Mouse (Mus musculus): ENCODE data around the gene Grap. TPM values are rescaled to one million over a fixed set of nuclear protein-coding genes. Genes with fewer than 3 reads are reported as not detected.

Grap gene
- polyA plus RNA-seq, 1 experiment from 2014 or later, result 13.0 TPM

DNA sequence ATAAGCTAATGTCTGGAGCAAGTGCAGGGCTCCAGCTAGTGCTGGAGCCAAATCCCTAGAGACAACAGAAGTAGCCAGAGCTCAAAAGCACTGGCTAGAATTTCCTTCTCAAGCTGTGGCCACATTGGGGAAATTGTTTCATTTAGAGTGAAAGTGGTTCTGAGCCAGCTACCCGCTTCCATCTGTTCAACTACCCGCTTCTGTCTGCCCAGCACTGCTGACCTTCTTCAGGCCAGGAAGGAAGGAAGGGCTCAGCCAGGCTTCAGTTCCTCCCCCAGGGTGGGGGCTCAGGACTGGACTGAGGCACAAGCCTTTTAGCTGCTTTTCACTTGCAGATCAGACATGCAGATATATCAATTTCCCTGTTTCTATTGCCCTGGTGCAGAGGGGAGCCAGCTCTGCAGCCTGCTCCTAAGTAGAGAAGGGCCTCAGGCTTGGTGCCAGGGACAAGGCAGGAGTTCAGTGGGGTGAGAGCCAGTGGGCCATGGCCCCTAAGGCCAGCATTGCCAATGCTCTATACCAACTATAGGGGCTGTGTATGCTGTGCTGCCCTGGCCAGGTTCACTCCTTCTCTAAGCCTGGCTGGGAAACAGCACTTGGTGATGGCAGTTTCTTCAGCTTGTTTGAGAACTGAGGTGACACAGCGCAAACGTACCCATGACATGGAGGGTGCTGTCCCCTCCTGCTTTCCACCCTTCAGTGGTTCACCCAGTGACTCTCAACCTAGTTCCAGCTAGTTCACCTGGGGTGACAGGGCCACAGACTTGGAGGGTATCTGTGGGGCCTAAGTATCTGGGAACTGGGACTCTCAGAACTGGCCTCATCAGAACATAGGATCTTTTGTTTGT, 6.2 kb downstream of the Grap start:
- no peak for ATAC-seq (ENCODE audit: insufficient number of reproducible peaks, low FRiP score, low TSS enrichment, low read depth)
- Histone ChIP-seq H3K4me1 (peaks cover 3% of the 10 kb centered on the region; the same call in 1 of the 2 replicates), H3K9ac (no peak overlapping the region), H3K27ac (replicated peaks) (no peak overlapping the region; the same call in 1 of the 2 replicates), H3K4me3 (replicated peaks) (no peak overlapping the region), H3K9me3 (replicated peaks) (no peaks in the 10 kb centered on the region), H3K4me2 (replicated peaks) (no peak overlapping the region), H3K27me3 (no peaks in the 10 kb centered on the region), H3K36me3 (no peaks in the 10 kb centered on the region)
- 58% methylated on average over 4 of the region's 4 CpGs for WGBS

DNA sequence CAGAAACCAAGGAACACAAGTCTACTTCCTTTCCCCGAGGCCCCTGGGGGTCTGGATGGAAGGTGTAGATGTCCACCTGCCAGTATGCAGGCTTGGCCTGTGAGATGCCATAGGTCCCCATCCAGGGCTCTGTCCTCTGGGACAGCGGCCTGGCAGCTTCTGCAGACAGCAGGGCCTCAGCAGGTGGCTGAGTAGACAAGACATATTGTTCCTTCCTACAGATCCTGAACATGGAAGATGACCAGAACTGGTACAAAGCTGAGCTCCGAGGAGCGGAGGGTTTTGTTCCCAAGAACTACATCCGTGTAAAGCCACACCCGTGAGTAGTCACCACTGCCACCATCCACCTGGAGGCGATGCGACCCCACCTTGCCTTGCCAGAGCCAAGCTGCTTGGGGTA, 6.9 kb downstream of the Grap start:
- no peak overlapping the region for H3K4me3 ChIP-seq (replicated peaks)
- no peaks in the 10 kb centered on the region for H3K36me3 ChIP-seq
- H3K9ac ChIP-seq, result no peak overlapping the region
- no peak for ATAC-seq (ENCODE audit: insufficient number of reproducible peaks, low FRiP score, low TSS enrichment, low read depth)
- 85% methylated on average over 8 of the region's 8 CpGs for WGBS
- H3K27ac ChIP-seq (replicated peaks), result no peak overlapping the region
- H3K4me1 ChIP-seq, result peaks cover 3% of the 10 kb centered on the region; the same call in 1 of the 2 replicates
- H3K4me2 ChIP-seq (replicated peaks), result no peak overlapping the region
- H3K27me3 ChIP-seq, result no peaks in the 10 kb centered on the region
- H3K9me3 ChIP-seq (replicated peaks), result no peaks in the 10 kb centered on the region

DNA sequence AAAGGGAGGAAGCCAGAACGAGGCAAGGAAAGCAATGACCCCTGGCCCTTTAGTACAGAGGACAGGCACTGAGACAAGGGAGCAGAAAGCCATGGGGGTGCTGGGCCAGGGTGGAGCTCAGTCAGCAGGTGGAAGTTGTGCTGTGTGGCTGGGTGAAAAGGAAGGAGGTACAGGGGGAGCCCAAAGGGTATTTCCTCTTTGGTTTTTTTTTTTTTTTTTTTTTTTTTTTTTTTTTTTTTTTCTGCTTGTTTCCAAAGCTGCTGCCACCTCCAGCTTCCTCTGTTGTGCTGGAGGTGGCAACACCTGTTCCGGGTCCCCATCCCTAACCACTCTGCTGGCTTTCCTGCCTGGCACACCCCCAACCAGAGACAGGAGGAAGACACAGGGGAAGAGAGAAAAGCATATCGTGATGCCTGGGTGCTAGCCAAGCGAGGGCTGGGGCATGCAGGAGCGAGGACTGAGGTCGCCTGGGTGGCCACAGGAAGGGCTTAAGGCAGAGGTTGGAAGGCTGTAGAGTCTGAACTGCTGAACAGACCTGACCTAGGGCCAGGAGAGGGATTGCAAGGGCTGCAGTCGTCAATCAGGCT, 7.8 kb downstream of the Grap start:
- H3K27me3 ChIP-seq, result no peaks in the 10 kb centered on the region
- no peaks in the 10 kb centered on the region for H3K36me3 ChIP-seq
- ATAC-seq (ENCODE audit: insufficient number of reproducible peaks, low FRiP score, low TSS enrichment, low read depth), result no peak
- H3K4me1 ChIP-seq, result peaks cover 3% of the 10 kb centered on the region; the same call in 1 of the 2 replicates
- H3K9me3 ChIP-seq (replicated peaks), result no peaks in the 10 kb centered on the region
- H3K4me2 ChIP-seq (replicated peaks), result no peak overlapping the region
- H3K9ac ChIP-seq, result no peak overlapping the region
- H3K4me3 ChIP-seq (replicated peaks), result no peak overlapping the region
- WGBS, result 74% methylated on average over 7 of the region's 7 CpGs
- H3K27ac ChIP-seq (replicated peaks), result no peak overlapping the region

DNA sequence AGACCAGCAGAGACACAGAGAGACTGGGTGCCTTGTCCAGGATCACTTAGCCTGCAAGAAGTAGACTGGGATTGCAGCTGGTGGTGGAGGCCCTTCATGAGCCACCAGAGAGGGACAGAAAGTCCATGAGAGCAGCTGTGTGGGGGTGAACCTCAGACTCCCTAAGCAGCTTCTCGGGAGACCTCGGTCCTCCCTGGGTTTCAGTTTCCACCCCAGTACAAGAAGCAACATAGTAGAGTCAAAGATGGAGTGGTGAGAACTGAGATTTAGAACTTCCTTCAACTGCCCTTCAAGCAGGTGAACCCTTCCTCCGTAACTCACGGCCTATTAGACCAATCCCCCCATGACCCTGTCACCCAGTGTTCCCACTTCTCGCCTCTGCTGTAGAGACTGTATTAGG, 9.1 kb downstream of the Grap start:
- Histone ChIP-seq H3K36me3 (no peaks in the 10 kb centered on the region), H3K4me1 (peaks cover 8% of the 10 kb centered on the region; the same call in 1 of the 2 replicates), H3K27ac (replicated peaks) (no peak overlapping the region), H3K9me3 (replicated peaks) (no peaks in the 10 kb centered on the region), H3K4me2 (replicated peaks) (no peak overlapping the region), H3K9ac (no peak overlapping the region), H3K27me3 (no peaks in the 10 kb centered on the region), H3K4me3 (replicated peaks) (no peak overlapping the region)
- WGBS, result 90% methylated on average over 5 of the region's 5 CpGs
- no peak for ATAC-seq (ENCODE audit: insufficient number of reproducible peaks, low FRiP score, low TSS enrichment, low read depth)

DNA sequence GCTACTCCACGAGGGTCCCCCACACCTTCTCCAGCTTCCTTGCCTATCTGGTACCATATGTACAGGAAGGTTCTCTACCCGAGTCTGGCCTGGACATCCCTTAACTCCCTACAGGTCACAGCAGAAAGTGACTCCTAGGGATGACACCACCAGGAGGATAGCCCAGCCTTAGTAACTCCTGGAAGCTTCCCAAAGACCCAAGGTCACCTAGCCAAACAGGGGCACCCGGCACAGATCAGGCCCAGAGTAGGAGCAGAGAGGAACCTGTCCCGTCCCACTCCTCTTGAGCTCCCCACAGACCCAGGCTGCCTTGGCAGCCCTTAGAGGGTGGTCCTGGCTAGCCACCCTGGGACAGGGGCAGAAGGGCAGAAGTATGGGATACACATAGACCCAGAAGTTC, 12.3 kb downstream of the Grap start:
- Histone ChIP-seq H3K9me3 (replicated peaks) (no peaks in the 10 kb centered on the region), H3K27ac (replicated peaks) (no peak overlapping the region), H3K4me1 (peaks cover 10% of the 10 kb centered on the region; the same call in 1 of the 2 replicates), H3K4me3 (replicated peaks) (no peak overlapping the region), H3K36me3 (no peaks in the 10 kb centered on the region), H3K4me2 (replicated peaks) (no peak overlapping the region), H3K9ac (no peak overlapping the region), H3K27me3 (no peaks in the 10 kb centered on the region)
- no peak for ATAC-seq (ENCODE audit: insufficient number of reproducible peaks, low FRiP score, low TSS enrichment, low read depth)
- 81% methylated on average over 4 of the region's 4 CpGs for WGBS

DNA sequence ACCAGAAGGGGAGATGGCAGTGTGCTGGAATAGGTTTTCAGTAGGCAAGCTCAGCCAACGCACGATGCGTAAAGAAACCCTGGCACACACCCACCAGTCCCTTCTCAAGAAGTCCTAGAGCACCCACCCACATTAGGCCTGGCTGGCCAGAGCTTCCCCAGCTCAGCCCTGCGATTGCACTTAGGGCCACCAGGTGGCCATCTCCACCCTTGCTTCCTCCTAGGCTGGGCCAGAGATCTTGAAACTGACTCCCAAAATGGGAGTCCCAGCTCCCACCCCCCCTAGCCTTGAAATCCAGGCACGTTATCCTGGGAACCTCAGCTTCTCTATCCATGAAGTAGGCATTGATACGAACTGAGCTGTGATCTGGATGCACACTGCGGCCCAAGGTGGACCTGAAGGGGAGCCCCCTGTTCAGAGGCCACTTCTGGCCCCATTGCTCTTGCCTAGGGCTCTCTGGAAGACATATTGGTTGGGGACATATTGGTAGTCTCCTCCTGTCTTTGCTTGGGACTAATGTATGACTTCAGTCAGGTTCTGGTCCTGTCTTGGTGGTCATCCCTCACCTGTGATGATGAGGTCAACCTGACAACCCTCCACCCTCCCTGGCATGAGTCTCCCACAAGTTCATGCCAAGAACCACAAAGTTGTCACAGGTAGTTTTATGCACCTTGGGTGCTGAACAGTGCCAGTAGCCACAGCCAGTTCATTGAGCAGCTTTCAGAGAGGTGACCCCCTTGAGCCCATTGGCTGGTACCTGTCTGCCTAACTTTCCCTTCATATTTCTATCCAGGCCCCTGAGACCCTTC, 13.1 kb downstream of the Grap start:
- no peak overlapping the region for H3K9ac ChIP-seq
- no peaks in the 10 kb centered on the region for H3K27me3 ChIP-seq
- peaks cover 10% of the 10 kb centered on the region; the same call in 1 of the 2 replicates for H3K4me1 ChIP-seq
- H3K27ac ChIP-seq (replicated peaks), result no peak overlapping the region
- no peaks in the 10 kb centered on the region for H3K9me3 ChIP-seq (replicated peaks)
- no peak overlapping the region for H3K4me3 ChIP-seq (replicated peaks)
- H3K4me2 ChIP-seq (replicated peaks), result no peak overlapping the region
- WGBS, result 45% methylated on average over 7 of the region's 7 CpGs
- no peaks in the 10 kb centered on the region for H3K36me3 ChIP-seq
- no peak for ATAC-seq (ENCODE audit: insufficient number of reproducible peaks, low FRiP score, low TSS enrichment, low read depth)

DNA sequence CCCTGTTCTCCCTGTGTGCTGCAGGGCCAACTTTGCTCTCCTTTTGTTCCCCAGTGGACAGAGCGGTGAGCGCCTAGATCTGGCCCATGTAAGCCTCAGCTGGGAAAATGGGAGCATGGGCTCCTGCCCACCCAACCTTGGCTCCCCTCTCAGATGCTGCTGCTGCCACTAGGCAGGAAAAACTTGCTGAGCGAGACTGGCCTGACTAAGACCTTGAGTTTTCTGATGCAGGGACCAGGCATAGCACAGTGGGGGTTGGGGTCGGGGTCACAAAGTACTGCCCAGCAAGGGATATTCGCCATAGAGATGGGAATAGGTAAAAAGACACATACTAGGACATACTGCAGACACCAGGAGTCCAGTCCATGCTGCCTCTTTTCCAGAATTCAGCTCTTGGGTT, 14.2 kb downstream of the Grap start:
- no peaks in the 10 kb centered on the region for H3K9me3 ChIP-seq (replicated peaks)
- 78% methylated on average over 5 of the region's 5 CpGs for WGBS
- no peak overlapping the region for H3K4me3 ChIP-seq (replicated peaks)
- H3K36me3 ChIP-seq, result no peaks in the 10 kb centered on the region
- H3K27ac ChIP-seq (replicated peaks), result no peak overlapping the region
- H3K9ac ChIP-seq, result no peak overlapping the region
- H3K4me1 ChIP-seq, result peaks cover 10% of the 10 kb centered on the region; the same call in 1 of the 2 replicates
- H3K27me3 ChIP-seq, result no peaks in the 10 kb centered on the region
- no peak for ATAC-seq (ENCODE audit: insufficient number of reproducible peaks, low FRiP score, low TSS enrichment, low read depth)
- H3K4me2 ChIP-seq (replicated peaks), result no peak overlapping the region

- Histone ChIP-seq H3K27ac (replicated peaks) (no peak overlapping the region), H3K9ac (no peak overlapping the region), H3K4me1 (peaks cover 10% of the 10 kb centered on the region; the same call in 1 of the 2 replicates), H3K36me3 (no peaks in the 10 kb centered on the region), H3K4me3 (replicated peaks) (no peak overlapping the region), H3K9me3 (replicated peaks) (no peaks in the 10 kb centered on the region), H3K4me2 (replicated peaks) (no peak overlapping the region), H3K27me3 (no peaks in the 10 kb centered on the region)
- 58% methylated on average over 5 of the region's 5 CpGs for WGBS
- ATAC-seq (ENCODE audit: insufficient number of reproducible peaks, low FRiP score, low TSS enrichment, low read depth), result no peak
Observed at GRCm38 (mm10) chr11:61667782-61668181, 14.7 kb downstream of the Grap start.

GRCm38 (mm10) chr11:61669492-61670490, 16.7 kb downstream of the Grap start:
- Histone ChIP-seq H3K9me3 (replicated peaks) (no peaks in the 10 kb centered on the region), H3K4me2 (replicated peaks) (no peak overlapping the region), H3K4me3 (replicated peaks) (no peak overlapping the region), H3K27me3 (no peaks in the 10 kb centered on the region), H3K36me3 (no peaks in the 10 kb centered on the region), H3K27ac (replicated peaks) (no peak overlapping the region), H3K4me1 (peaks cover 15% of the 10 kb centered on the region), H3K9ac (no peak overlapping the region)
- 68% methylated on average over 14 of the region's 14 CpGs for WGBS
- ATAC-seq (ENCODE audit: insufficient number of reproducible peaks, low FRiP score, low TSS enrichment, low read depth), result no peak

GRCm38 (mm10) chr11:61671781-61672383, 18.8 kb downstream of the Grap start:
- H3K4me2 ChIP-seq (replicated peaks), result no peak overlapping the region
- 65% methylated on average over 19 of the region's 19 CpGs for WGBS

More at GRCm38 (mm10) chr11:61671781-61672383, 18.8 kb downstream of the Grap start:
- Histone ChIP-seq H3K36me3 (no peaks in the 10 kb centered on the region), H3K4me1 (peaks cover 35% of the 10 kb centered on the region), H3K9ac (no peak overlapping the region), H3K27me3 (no peaks in the 10 kb centered on the region), H3K27ac (replicated peaks) (no peak overlapping the region), H3K9me3 (replicated peaks) (no peaks in the 10 kb centered on the region), H3K4me3 (replicated peaks) (no peak overlapping the region)
- no peak for ATAC-seq (ENCODE audit: insufficient number of reproducible peaks, low FRiP score, low TSS enrichment, low read depth)
